Mouse (Mus musculus): Measurements from ENCODE around the gene Minos1.
A peak's percentile ranks its signal among the peaks of the same experiment; 100 is the strongest.

Gene Minos1

DNA sequence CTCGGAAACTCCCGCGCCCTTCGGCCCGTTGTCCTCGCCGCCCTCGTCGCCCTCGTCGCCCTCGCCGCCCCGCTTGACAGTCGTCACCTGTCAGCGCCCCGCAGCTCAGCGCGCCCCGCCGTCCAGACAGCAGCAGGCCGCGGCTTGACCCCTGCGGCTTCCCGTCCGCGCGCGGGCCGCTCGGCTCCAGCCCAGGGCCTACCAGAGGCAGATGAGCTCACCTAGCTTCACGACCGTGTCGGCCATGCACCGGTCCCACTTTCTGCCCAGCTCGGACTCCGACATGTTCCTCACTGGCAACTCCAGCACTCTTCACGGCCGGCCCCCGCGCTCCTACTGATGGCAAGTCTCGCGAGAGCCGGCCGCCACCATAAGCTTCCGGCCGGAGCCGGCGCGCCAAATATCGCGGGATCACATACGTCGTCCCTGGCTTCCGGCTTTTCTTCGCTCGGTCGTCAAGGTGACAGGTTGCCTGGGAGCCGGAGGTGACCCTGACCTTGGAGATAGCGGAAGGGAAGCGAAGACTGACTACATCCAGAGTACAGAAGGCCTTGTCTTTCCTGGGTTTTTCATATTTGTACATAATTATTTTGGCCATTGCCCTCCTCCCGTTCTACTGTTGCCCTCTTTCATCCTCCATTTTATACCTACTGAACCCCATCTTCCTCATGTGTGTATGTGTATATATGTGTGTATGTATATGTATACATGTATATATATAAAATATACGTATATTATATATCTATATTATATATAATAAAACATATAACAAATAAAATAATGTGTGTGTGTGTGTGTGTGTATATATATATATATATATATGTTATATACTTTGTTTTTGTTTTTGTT, at the start of gene Minos1:
Gene Minos1 (minus strand): TSS at position 413 of the 849 bp plus-strand sequence.
- DNase-seq (ENCODE audit: low spot score in 2 of 2), result peak; percentile 96 to 98

GRCm38 (mm10) chr4:139179731-139180625, 49.1 kb upstream of the Minos1 start:
- peak in 1 of 2 experiments; percentile 49 for DNase-seq (ENCODE audit: low spot score in 2 of 2)

DNA sequence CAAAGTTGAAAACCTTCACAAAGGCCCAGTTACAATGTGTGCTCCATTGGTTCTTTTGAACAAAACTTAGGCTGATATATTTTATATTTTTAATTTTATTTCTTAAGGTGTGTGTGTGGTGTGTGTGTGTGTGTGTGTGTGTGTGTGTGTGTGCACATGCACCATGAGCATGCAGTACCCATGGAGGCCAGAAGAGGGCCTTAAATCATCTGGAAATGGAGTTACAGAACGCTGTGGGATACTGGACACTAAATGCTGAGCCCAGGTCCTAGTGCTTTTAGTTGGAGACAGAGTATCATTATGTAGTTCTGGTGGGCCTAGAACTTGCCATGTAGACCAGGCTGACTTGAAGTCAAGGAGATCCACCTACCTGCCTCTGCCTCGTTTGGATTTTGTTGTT, 48.3 kb upstream of the Minos1 start:
- no peak for DNase-seq (ENCODE audit: low spot score in 2 of 2)

- no peak for DNase-seq (ENCODE audit: low spot score in 2 of 2)
Observed at GRCm38 (mm10) chr4:139178377-139178776, 47.5 kb upstream of the Minos1 start.

GRCm38 (mm10) chr4:139177921-139178320, 47.0 kb upstream of the Minos1 start:
- DNase-seq (ENCODE audit: low spot score in 2 of 2), result no peak

DNA sequence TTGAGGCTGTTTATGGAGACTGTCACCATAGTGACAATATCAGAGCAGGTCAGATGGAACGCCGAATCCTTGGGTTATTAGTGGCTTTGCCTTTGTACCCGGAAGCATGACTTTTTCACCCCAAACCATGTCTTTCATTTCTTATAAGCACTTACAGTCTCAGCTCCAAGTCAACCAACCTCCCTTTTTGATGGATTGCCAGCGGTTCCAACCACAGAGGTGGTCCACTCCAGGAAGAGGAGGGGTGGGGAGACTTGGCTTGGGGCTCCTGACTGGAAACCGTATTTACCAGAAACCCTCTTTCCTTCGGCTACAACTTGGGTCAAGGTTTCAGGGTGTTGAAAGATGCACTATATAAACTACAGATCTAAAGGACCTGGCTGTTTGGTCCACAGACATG, 45.1 kb upstream of the Minos1 start:
- DNase-seq (ENCODE audit: low spot score in 2 of 2), result peak in 1 of 2 experiments; percentile 42

DNA sequence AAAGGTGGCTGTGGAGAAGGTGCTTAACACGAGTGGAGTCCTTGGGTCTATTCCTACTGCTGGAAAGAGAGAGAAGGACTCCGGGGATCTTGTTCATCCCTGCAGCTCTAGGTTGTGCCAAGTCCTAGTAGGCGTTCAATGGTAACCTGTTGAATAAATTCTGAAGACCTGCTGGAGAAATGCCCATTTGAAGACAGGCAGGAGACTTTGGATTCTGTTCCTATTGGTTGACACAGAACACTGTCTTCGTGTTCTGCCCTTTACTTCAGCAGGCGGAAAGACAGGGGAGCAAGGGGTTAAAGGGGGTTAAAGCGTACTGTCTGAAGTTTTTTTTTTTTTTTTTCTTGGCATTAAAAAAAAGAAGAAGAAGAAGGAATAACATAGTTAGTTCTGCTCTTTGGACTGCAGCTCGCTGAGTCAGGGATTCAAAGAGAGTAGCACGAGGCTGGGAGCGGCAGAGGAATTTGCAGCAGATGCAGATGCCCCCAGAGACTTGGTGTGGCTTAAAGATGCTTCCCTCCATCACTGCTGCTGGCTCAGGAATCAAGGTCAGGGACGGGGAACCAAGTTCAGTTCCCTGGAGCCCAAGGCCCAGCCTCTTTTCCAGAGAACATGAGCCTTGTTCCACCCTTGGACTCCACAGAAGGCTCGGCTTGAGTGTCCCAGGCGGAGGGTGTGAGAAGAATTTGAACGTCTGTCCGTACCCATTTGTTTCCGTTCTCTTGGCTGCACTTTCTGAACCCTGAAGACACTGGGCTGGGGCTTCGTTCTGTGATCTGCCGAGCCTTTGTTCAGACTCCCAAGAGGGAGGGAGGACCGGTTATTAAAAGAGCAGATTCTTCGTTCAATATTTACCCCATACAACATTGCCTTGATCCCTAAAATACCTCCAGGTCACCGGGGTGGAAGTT, 44.4 kb upstream of the Minos1 start:
- peak; percentile 68 to 80 for DNase-seq (ENCODE audit: low spot score in 2 of 2)

- DNase-seq (ENCODE audit: low spot score in 2 of 2), result no peak
Observed at GRCm38 (mm10) chr4:139169748-139170279, 38.9 kb upstream of the Minos1 start.

GRCm38 (mm10) chr4:139168985-139169747, 38.3 kb upstream of the Minos1 start:
- DNase-seq (ENCODE audit: low spot score in 2 of 2), result peak in 1 of 2 experiments; percentile 46

GRCm38 (mm10) chr4:139167107-139167506, 36.2 kb upstream of the Minos1 start:
- no peak for DNase-seq (ENCODE audit: low spot score in 2 of 2)

DNA sequence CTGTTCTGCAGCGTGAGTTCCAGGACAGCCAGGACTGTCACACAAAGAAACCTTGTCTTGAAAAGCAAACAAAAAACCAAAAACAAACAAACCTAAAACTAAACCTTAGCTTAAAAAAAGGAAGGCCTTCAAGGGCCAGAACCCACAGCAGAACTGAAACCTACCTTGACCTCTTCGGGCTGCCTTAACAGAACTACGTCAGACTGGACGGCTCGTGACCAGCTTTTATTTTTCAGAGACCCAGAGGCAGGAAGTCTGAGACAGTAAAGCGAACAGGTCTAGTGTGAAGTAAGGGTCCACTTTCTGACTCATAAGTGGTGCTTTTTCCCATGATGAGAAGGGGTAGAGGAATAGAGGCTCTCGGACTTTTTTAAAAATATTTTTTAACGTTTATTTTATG, 35.3 kb upstream of the Minos1 start:
- DNase-seq (ENCODE audit: low spot score in 2 of 2), result no peak

DNA sequence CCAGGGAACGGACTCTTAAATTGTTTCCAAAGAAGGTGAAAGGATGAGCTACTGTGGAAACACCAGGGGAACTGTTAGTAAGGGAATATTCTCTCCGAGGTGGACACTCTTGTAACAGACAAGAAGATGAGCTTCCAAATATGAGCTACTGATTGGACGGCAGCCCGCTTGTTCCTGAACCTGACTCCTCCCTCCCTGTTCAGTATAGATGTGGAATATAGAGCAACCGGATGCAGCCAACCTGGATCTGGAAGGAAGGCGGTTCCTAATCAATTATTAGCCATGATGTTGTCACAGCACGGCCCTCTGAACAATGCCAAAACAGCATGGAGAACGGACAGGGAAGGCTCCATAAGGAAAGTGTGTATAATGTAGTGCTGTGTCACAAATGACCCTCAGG, 34.3 kb upstream of the Minos1 start:
- no peak for DNase-seq (ENCODE audit: low spot score in 2 of 2)

DNA sequence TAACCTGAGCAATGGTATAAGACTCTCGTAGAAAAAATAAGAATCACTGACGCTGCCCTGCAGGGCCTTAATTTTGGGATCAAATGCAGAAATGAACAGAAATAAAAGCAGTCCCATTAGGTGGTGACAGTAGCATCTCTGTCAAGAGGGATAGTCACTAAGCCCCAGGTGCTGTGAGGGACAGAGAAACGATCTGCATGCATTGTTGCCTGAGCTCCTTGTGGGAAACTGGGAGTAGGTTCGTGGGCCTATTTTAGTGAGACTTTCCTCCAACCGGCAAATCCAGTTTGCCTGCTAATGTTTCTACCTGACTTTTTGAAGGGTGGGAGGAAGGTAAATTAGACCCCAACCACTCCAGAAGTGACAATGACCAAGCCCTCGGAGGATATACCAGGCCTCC, 33.2 kb upstream of the Minos1 start:
- DNase-seq (ENCODE audit: low spot score in 2 of 2), result no peak

GRCm38 (mm10) chr4:139161076-139161475, 30.2 kb upstream of the Minos1 start:
- DNase-seq (ENCODE audit: low spot score in 2 of 2), result no peak

DNA sequence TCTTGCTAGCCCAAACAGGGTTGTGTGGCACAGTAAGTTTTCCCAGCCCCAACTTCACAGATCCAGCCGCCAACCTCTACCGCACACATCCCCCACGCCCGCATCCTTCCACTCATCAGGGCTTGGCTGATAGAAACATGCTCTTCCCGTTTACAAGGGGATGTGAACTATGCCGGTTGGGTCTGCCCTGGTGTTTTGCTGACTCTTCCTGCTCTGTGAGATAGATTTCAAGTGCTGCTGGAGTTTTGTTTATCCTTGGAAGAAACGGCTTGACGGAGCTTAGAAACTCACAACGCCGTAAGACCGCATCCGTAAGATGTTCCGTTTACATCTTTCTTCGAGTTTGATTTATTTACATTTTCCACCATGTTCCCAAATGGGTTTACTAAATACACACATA, 27.4 kb upstream of the Minos1 start:
- DNase-seq (ENCODE audit: low spot score in 2 of 2), result no peak

DNA sequence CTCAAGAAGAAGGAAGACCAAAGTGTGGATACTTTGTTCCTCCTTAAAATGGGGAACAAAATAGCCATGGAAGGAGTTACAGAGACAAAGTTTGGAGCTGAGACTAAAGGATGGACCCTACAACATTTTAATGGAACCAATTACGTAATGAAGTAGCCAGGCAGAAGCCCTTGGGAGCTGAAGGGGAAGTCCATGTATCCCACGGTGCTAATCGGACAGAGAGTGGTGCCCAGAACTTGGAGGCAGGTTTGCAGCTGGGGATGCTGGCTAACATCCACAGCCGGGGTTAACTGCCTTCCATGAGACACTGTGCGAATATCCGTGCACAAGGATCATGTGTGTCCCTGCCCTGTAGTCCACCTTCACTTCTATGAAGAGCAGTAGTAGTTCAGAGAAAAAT, 25.6 kb upstream of the Minos1 start:
- DNase-seq (ENCODE audit: low spot score in 2 of 2), result no peak

DNA sequence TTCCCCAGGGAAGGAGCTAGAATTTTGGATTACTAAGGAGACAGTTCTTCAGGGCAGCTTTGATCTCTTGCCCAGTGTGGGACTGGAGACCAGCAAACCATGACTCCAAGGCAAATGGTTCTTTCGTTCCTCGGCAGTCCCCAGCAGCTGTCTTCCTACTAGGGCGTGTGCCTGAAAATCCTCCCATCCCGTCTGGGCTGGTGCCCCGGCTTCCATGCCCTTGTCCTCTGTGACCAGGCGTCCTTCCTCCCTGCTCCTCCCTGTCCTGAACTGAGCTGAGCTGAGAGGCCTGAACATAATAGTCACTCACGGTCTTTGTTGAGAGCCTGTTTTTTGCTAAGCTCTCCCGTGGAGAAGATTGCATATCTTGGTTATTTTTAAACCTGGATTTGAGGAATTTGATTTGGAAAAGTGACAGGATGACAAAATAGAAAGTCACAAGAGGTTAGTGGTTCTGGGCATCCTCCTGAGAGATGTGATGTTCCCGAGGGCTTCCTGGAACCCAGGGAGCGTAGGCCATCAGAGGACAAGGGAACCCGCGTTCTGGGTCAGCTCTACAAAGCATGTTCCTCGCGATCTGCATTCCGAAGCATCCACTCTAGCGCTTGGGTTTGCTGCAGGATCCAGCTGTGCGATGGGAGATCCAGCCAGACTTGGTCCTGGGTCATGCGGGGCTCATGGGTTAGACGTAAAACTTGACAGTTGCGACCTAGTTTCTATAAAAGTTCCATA, 23.8 kb upstream of the Minos1 start:
- no peak for DNase-seq (ENCODE audit: low spot score in 2 of 2)

GRCm38 (mm10) chr4:139151370-139151769, 20.5 kb upstream of the Minos1 start:
- no peak for DNase-seq (ENCODE audit: low spot score in 2 of 2)

DNA sequence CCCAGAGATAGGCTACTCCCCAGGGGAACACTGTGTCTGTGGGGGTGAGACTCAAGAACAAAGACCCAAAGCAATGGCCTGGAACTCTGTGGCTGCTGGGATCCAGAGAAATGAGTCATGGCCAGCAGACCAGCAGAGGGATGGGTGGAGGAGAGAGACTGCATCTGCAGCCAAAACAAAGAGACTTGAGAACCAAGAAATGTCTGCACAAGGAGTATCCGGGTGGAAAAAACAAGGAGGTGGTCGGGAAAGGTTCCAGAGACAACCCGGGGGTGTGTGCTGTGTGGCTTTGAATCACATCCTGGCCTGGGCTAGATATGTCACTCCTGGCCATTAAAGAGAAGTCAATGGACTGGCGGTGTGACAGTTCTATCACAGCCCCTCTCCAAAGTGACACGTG, 15.8 kb upstream of the Minos1 start:
- peak in 1 of 2 experiments; percentile 31 for DNase-seq (ENCODE audit: low spot score in 2 of 2)

- DNase-seq (ENCODE audit: low spot score in 2 of 2), result no peak
Observed at GRCm38 (mm10) chr4:139145156-139145555, 14.2 kb upstream of the Minos1 start.

Data from urinary bladder, postnatal 4 days (tissue).